Mouse (Mus musculus): Measurements from ENCODE around the gene Ehd4.

DNA sequence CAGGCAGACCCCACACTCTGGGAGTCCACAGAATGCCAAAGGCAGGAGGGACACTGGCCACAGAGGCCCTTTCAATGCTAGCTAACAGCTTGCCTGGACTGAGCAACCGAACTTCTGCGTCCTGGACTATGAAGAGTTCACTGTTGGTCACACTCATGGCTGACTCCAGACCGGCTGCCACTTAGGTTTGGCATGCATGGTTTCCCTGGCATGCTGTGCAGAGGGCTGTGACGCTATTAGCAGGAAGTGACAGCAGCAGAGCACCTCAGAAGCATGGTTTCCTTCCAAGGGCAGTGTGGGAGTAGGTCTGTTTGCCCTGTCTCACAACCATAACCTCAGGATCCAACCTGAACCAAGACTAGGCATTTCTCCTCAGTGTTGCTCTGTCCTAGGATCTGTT, 28.0 kb downstream of the Ehd4 start:
- TF ChIP-seq REST (IDR thresholded peaks at IDR 0.05; ENCODE audit: insufficient read depth, insufficient read length) (no peak), MYOG (IDR thresholded peaks at IDR 0.05; ENCODE audit: control insufficient read depth in 1 of 3, insufficient read depth in 1 of 3, insufficient read length in 2 of 3, low read depth in 2 of 3) (no peak), POLR2A (IDR thresholded peaks at IDR 0.05; ENCODE audit: insufficient read length, low read depth) (no peak), CEBPB (IDR thresholded peaks at IDR 0.05; ENCODE audit: insufficient read depth, poor library complexity, severe bottlenecking) (no peak), USF1 (IDR thresholded peaks at IDR 0.05; ENCODE audit: low read depth) (no peak), POLR2AphosphoS2 (IDR thresholded peaks at IDR 0.05; ENCODE audit: insufficient read length, low read depth) (no peak), MAX (IDR thresholded peaks at IDR 0.05; ENCODE audit: low read depth) (no peak), E2F4 (IDR thresholded peaks at IDR 0.05; ENCODE audit: insufficient read depth) (no peak), TCF12 (IDR thresholded peaks at IDR 0.05; ENCODE audit: insufficient read depth, poor library complexity, severe bottlenecking) (no peak)

Data from myocyte (in vitro differentiated cells).